Mouse (Mus musculus): Measurements from ENCODE around the gene Rora.

- TF ChIP-seq SRF (IDR thresholded peaks at IDR 0.05; ENCODE audit: control insufficient read depth, insufficient read length, low read depth) (no peak), POLR2A (IDR thresholded peaks at IDR 0.05; ENCODE audit: insufficient read length, low read depth) (no peak), USF1 (IDR thresholded peaks at IDR 0.05; ENCODE audit: low read depth) (no peak), MAX (IDR thresholded peaks at IDR 0.05; ENCODE audit: low read depth) (no peak), TCF12 (IDR thresholded peaks at IDR 0.05; ENCODE audit: insufficient read depth, poor library complexity, severe bottlenecking) (no peak), REST (IDR thresholded peaks at IDR 0.05; ENCODE audit: insufficient read depth, insufficient read length) (no peak), TCF3 (IDR thresholded peaks at IDR 0.05; ENCODE audit: insufficient read length, low read depth) (no peak)
Observed at GRCm38 (mm10) chr9:69347796-69348195, 694.2 kb downstream of the Rora start.
